Mouse (Mus musculus) erythroblast, embryonic 14.5 days (primary cell): ENCODE results near the gene Lce3c.

Experiments
- GATA1 ChIP-seq: IDR thresholded peaks from 2 replicates; pipeline ENCODE4 v1.6.1; 2012; ENCODE audit warnings: low read length, inconsistent platforms, mixed read lengths
- TAL1 ChIP-seq: IDR thresholded peaks from 3 replicates; pipeline ENCODE4 v1.6.1; 2012; ENCODE audit warnings: low read length, inconsistent platforms, mixed read lengths

- TF ChIP-seq GATA1: no peak
- TF ChIP-seq TAL1: no peak
Measured at GRCm38 (mm10) chr3:92905182-92905581, 39.1 kb upstream of the Lce3c start.
